9 mouse cellular contexts compared by ENCODE assay signal in the genomic region with DNA sequence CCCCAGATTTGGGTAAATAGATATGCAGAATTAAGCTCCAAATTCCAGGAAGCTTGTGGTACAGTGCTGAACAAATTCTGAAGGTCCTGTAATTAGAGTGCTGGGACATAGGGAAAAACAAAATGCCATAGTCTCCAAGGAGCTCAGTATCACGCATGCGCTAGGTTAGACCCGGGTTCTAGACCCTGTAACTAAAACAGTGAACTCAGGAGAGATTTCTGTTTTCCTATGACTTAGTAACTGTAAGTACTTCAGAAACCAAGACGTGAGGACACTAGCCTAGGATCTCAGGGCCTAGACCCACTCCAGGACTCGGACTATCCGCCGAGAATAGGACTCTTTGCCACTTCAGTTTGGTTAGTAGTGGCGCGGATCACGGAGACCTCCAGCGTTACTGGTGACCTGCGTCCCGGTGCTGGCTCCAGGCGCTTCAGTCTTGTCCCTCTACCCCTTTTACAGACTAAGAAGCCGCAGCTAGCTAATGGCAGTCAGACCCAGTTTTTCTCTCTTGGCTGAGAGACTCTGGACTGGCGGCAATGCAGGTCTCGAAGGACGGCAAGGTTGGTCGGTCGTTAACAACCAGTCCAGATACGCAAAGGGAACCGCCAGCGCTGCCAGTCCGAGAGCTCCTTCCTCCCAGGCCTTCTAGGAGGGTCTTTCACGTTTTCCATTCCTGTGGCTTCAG. TPM values are rescaled to one million over a fixed set of nuclear protein-coding genes. Genes with fewer than 3 reads are reported as not detected.
DNase-seq lines count a peak whose midpoint lies in the region; ATAC-seq and TF ChIP-seq lines count a peak whose summit lies in the region.
"Had no signal": no experiment of that assay in that cellular context is flagged by ENCODE, and none has a peak within 500 bp of the region (broad histone marks: within the 10 kb centered on the region; RNA-seq: fewer than 3 reads in every experiment).

No protein-coding gene starts in this region.

- WGBS in heart, adult 2 months, result 1% methylated on average over 25 of the region's 25 CpGs

- no peak for TF ChIP-seq CTCF in ES-Bruce4 (IDR thresholded peaks at IDR 0.05; ENCODE audit: low read depth, low read length)
- no peak for TF ChIP-seq CTCF in heart, adult 2 months (IDR thresholded peaks at IDR 0.05)

- ATAC-seq in cerebellum, adult (ENCODE audit: insufficient number of reproducible peaks, low FRiP score, low TSS enrichment), result no peak

- peak overlapping the region; percentile 97 for H3K9ac ChIP-seq in ES-Bruce4 (ENCODE audit: low read depth, poor library complexity, severe bottlenecking)
- H3K9ac ChIP-seq in heart, adult 2 months (ENCODE audit: low read depth, low read length), result peak overlapping the region; percentile 85

- H3K27ac ChIP-seq in ES-Bruce4 (ENCODE audit: insufficient read depth, low read length), result peak overlapping the region; percentile 52
- peak overlapping the region; percentile 97 for H3K27ac ChIP-seq in heart, adult 2 months

- intact Hi-C loops in heart, adult 2 months (cut with DNase I), result loop anchor here (5.0 kb wide), 2 partner anchors 169 to 374 kb away; no protein-coding TSS in a partner anchor

- no peaks in the 10 kb centered on the region for H3K9me3 ChIP-seq in ES-Bruce4 (replicated peaks; ENCODE audit: control insufficient read depth, insufficient read depth, low read length, poor library complexity, severe bottlenecking)

- no peaks in the 10 kb centered on the region for H3K36me3 ChIP-seq in ES-Bruce4 (ENCODE audit: control insufficient read depth, insufficient read depth, low read length, poor library complexity, severe bottlenecking)
- H3K36me3 ChIP-seq in heart, adult 2 months (ENCODE audit: control insufficient read depth, insufficient read depth, low read length), result peaks cover 9% of the 10 kb centered on the region

- no peak for TF ChIP-seq POLR2A in ES-Bruce4 (IDR thresholded peaks at IDR 0.05; ENCODE audit: insufficient read depth, low read length)
- no peak for TF ChIP-seq POLR2A in heart, adult 2 months (IDR thresholded peaks at IDR 0.05; ENCODE audit: insufficient read depth, low read depth, low read length)

- H3K4me1 ChIP-seq in ES-Bruce4 (ENCODE audit: control insufficient read depth, insufficient read depth, low read length), result no peaks in the 10 kb centered on the region
- peaks cover 13% of the 10 kb centered on the region for H3K4me1 ChIP-seq in heart, adult 2 months (ENCODE audit: control insufficient read depth, insufficient read depth, low read length)

- DNase-seq in cerebellum, adult 11 months, result peak; percentile 47
- DNase-seq in cerebellum, postnatal 14 days, result peak; percentile 66
- peak; percentile 54 to 73 for DNase-seq in heart, adult 2 months
- DNase-seq in kidney, adult 9 months, result peak; percentile 57
- DNase-seq in lung, postnatal 36 days, result peak; percentile 33
- DNase-seq in spleen, postnatal 4 days (ENCODE audit: low spot score in 2 of 2), result peak; percentile 40 to 77

- H3K79me2 ChIP-seq in heart, adult 2 months (replicated peaks; ENCODE audit: control insufficient read depth, insufficient read depth, low read length), result no peaks in the 10 kb centered on the region

- H3K4me3 ChIP-seq in ES-Bruce4 (ENCODE audit: low read depth, low read length), result peak overlapping the region; percentile 94
- H3K4me3 ChIP-seq in heart, adult 2 months, result peak overlapping the region; percentile 81

- TF ChIP-seq EP300 in ES-Bruce4 (IDR thresholded peaks at IDR 0.05; ENCODE audit: insufficient read depth, low read depth, low read length), result no peak
- no peak for TF ChIP-seq EP300 in heart, adult 2 months (IDR thresholded peaks at IDR 0.05; ENCODE audit: insufficient read depth, low read depth, low read length)

- H3K27me3 ChIP-seq in ES-Bruce4 (ENCODE audit: control insufficient read depth, insufficient read depth, low read length, poor library complexity, severe bottlenecking), result no peaks in the 10 kb centered on the region
- H3K27me3 ChIP-seq in heart, adult 2 months (ENCODE audit: control insufficient read depth, insufficient read depth, low read length), result no peaks in the 10 kb centered on the region

RNA-seq across cellular contexts. Expression of gene Mtmr4, which starts 1.0 kb away (rescaled TPM):
- polyA plus RNA-seq in ES-Bruce4 (2011; ENCODE audit: insufficient read depth, insufficient read length, low read depth, missing spikeins), result 47.7 and 50.4 TPM in 2 replicates
- total RNA-seq in heart, adult 2 months (2021), result 10 to 100 TPM; 24.7 to 27.8 TPM
- 7.9 and 19.0 TPM in 2 replicates for polyA plus RNA-seq in heart, adult 2 months (2012; rRNA removed)

RNA-seq across cellular contexts. Expression of gene Sept4, which starts 22.3 kb away (rescaled TPM):
- polyA plus RNA-seq in ES-Bruce4 (2011; ENCODE audit: insufficient read depth, insufficient read length, low read depth, missing spikeins), result 68.5 and 78.6 TPM in 2 replicates
- total RNA-seq in heart, adult 2 months (2021), result 10 to 100 TPM; 36.7 to 38.6 TPM
- 39.9 and 54.4 TPM in 2 replicates for polyA plus RNA-seq in heart, adult 2 months (2012; rRNA removed)

RNA-seq across cellular contexts. Expression of gene Gm11492, which starts 24.5 kb away (rescaled TPM):
- polyA plus RNA-seq in ES-Bruce4 (2011; ENCODE audit: insufficient read depth, insufficient read length, low read depth, missing spikeins), result 0.46 TPM in 1 of 2 replicates, not detected in the other
- not detected for total RNA-seq in heart, adult 2 months (2021)
- 0.04 TPM in 1 of 2 replicates, not detected in the other for polyA plus RNA-seq in heart, adult 2 months (2012; rRNA removed)
- polyA plus RNA-seq: large intestine, adult 2 months had no signal

RNA-seq across cellular contexts. Expression of gene Hsf5, which starts 26.0 kb away (rescaled TPM):
- 1.5 and 1.6 TPM in 2 replicates for polyA plus RNA-seq in ES-Bruce4 (2011; ENCODE audit: insufficient read depth, insufficient read length, low read depth, missing spikeins)
- under 1 TPM in 1 of 2 experiments, not detected in 1; 0.05 TPM for total RNA-seq in heart, adult 2 months (2021)
- 0.02 and 0.06 TPM in 2 replicates for polyA plus RNA-seq in heart, adult 2 months (2012; rRNA removed)
